Mouse (Mus musculus): ENCODE results near the gene Ciao2b. TPM values are rescaled to one million over a fixed set of nuclear protein-coding genes. Genes with fewer than 3 reads are reported as not detected.

Ciao2b gene
- polyA plus RNA-seq (2017; shearing (Covaris generic)), result 170 TPM

DNA sequence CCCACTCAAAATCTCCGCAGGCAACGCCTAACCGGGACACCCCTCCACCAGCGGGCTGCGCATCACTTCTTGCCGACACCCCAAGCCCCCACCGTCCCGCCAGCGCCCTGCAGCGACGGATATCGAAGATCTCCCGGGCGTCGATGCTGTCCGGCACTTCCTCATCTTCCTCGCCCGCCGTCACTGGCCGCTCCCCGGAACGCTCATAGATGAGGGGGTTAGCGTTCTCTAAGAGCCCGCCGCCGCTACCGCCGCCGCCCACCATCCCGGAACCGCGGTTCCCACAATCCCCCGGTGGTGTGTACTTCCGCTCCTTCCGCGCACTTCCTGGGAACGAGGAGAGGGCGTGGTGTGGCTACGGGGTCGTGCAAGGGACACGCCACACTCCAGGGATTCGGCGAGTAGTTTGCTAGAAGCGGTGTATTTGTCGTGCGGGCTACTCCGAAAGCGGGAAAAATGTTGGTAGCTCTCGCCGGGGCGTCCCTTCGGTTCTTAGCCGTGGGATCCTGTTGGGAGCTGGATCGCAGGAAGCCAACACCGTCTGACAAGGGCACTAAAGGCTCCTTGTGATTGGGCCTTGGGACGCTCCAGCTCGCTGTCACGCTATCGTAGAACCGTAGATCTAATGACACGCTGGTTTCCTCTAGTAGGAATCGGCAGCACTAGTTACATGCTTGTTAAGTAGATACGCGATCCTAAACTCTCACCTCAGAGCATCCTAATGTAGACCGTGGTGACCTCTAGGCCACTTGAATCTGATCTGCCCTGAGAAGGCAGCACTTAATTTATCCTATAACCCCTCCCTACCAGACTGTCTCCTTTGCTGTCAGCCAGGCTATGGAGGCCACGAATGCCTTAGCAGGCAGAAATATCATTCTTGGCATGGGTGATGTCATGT is at the start of gene Ciao2b:
Gene Ciao2b (minus strand): TSS at position 540 of the 898 bp plus-strand sequence.

DNA sequence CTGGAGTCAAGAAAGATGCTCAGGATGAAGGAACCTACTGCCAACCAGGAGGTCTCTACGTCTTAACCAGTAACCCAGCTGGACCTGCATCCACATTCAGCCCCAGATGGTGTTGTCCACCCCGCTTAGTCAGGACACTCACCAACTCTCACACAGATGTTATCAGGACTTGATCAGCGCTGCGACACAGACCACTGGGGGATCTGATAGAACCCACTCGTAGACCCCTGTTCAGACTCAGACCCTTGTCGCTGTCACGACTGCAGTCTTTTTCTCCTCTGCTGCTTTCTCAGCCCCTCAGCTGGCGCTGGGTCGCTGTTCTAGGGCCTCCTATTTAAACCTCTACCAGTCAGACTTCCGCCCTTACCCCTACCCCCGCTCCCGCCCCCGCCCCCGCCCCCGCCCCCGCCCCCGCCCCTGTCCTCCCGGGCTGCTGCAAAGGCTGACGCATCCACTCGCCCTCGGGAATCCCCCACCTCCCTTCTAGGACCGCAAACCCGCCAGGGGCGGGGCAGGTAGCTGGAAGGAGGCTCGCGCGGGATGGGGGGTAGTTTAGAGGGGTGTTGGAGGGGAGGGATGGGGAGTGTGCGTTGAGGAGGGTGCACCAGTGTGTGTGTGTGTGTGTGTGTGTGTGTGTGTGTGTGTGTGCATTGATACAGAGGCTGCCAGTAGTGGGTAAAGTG is 10.6 kb downstream of the Ciao2b start, which contains the start of gene Rrad:
Gene Rrad (minus strand): TSS at position 347 of the 683 bp plus-strand sequence.

GRCm38 (mm10) chr8:104624161-104624560 is 17.6 kb downstream of the Ciao2b start, which contains the start of gene Cdh16:
Gene Cdh16 (minus strand): TSS chr8:104624396.

GRCm38 (mm10) chr8:104591133-104591834 is 50.5 kb downstream of the Ciao2b start, which contains the start of gene Pdp2:
Gene Pdp2 (plus strand): TSS chr8:104591451.

Other genes with a start within 250 kb of the Ciao2b start
- 0.87 TPM for gene Cmtm4, start 246.2 kb downstream of the Ciao2b start, polyA plus RNA-seq (2017; shearing (Covaris generic))
- gene Dync1li2, start 198.9 kb downstream of the Ciao2b start, polyA plus RNA-seq (2017; shearing (Covaris generic)), result 50.4 TPM
- gene Terb1, start 132.1 kb downstream of the Ciao2b start, polyA plus RNA-seq (2017; shearing (Covaris generic)), result 0.49 TPM
- 77.4 TPM for gene Nae1, start 107.3 kb downstream of the Ciao2b start, polyA plus RNA-seq (2017; shearing (Covaris generic))
- gene Car7, start 107.3 kb downstream of the Ciao2b start, polyA plus RNA-seq (2017; shearing (Covaris generic)), result 4.0 TPM
- 4.5 TPM for gene Pdp2, start 50.5 kb downstream of the Ciao2b start, polyA plus RNA-seq (2017; shearing (Covaris generic))
- gene Cdh16, start 17.6 kb downstream of the Ciao2b start, polyA plus RNA-seq (2017; shearing (Covaris generic)), result not detected
- 237 TPM for gene Rrad, start 10.6 kb downstream of the Ciao2b start, polyA plus RNA-seq (2017; shearing (Covaris generic))
- not detected for gene Ces2a, start 92.0 kb upstream of the Ciao2b start, polyA plus RNA-seq (2017; shearing (Covaris generic))
- gene Ces2b, start 189.6 kb upstream of the Ciao2b start, polyA plus RNA-seq (2017; shearing (Covaris generic)), result not detected
- 5.9 TPM for gene Ces2c, start 205.1 kb upstream of the Ciao2b start, polyA plus RNA-seq (2017; shearing (Covaris generic))